Mouse (Mus musculus) limb, embryonic 13.5 days (tissue): ENCODE data around the gene Stoml3. TPM values are rescaled to one million over a fixed set of nuclear protein-coding genes. Genes with fewer than 3 reads are reported as not detected.
A peak's percentile ranks its signal among the peaks of the same experiment; 100 is the strongest.

Experiments
- ATAC-seq: fragments of 200-750 bp; cut with Nextera tagmentation; 2 replicates; pipeline ENCODE4 v1.8.0; 2017; ENCODE audit warnings: low read depth, moderate number of reproducible peaks, moderate TSS enrichment; ENCODE audit not compliant: low FRiP score
- H3K27ac ChIP-seq: fragments of 300-500 bp; sonication (generic); 2 replicates; pipeline ENCODE4 v1.5.1; 2015; ENCODE audit warnings: inconsistent platforms, mild to moderate bottlenecking, moderate library complexity
- H3K27me3 ChIP-seq: fragments of 300-500 bp; sonication (generic); 2 replicates; pipeline ENCODE4 v1.6.1; 2015; ENCODE audit warnings: mild to moderate bottlenecking, inconsistent platforms
- H3K36me3 ChIP-seq: fragments of 300-500 bp; sonication (generic); 2 replicates; pipeline ENCODE4 v1.6.1; 2015; ENCODE audit warnings: inconsistent platforms, mild to moderate bottlenecking, moderate library complexity
- H3K4me1 ChIP-seq: fragments of 300-500 bp; sonication (generic); 2 replicates; pipeline ENCODE4 v1.6.1; 2015; ENCODE audit warnings: inconsistent platforms
- H3K4me2 ChIP-seq: fragments of 300-500 bp; sonication (generic); replicated peaks from 2 replicates; pipeline ENCODE4 v1.6.1; 2015; ENCODE audit warnings: inconsistent platforms, mild to moderate bottlenecking, moderate library complexity
- H3K4me3 ChIP-seq: fragments of 300-500 bp; sonication (generic); 2 replicates; pipeline ENCODE4 v1.5.1; 2015; ENCODE audit warnings: moderate library complexity, mild to moderate bottlenecking, inconsistent platforms
- H3K9ac ChIP-seq: fragments of 300-500 bp; sonication (generic); 2 replicates; pipeline ENCODE4 v1.6.1; 2015; ENCODE audit warnings: mild to moderate bottlenecking, inconsistent platforms
- H3K9me3 ChIP-seq: fragments of 300-500 bp; sonication (generic); 2 replicates; pipeline ENCODE4 v1.6.1; 2016; ENCODE audit warnings: inconsistent platforms
- WGBS: fragments of 180-500 bp; shearing (Covaris S2); methylation state at CpG from one replicate; pipeline ENCODE4 v1.1.7; 2015; 5-methylcytosine and 5-hydroxymethylcytosine counted together
- polyA plus RNA-seq: library from polyadenylated mRNA; unstranded; fragments of >200 nt; fragmentation: Nextera tagmentation; extraction: Ambion mirVana; gene quantifications from 2 replicates; pipeline ENCODE4 v1.2.1, GENCODE M21; 2015

Gene Stoml3
- polyA plus RNA-seq, 1 experiment from 2014 or later, result 0.15 TPM

DNA sequence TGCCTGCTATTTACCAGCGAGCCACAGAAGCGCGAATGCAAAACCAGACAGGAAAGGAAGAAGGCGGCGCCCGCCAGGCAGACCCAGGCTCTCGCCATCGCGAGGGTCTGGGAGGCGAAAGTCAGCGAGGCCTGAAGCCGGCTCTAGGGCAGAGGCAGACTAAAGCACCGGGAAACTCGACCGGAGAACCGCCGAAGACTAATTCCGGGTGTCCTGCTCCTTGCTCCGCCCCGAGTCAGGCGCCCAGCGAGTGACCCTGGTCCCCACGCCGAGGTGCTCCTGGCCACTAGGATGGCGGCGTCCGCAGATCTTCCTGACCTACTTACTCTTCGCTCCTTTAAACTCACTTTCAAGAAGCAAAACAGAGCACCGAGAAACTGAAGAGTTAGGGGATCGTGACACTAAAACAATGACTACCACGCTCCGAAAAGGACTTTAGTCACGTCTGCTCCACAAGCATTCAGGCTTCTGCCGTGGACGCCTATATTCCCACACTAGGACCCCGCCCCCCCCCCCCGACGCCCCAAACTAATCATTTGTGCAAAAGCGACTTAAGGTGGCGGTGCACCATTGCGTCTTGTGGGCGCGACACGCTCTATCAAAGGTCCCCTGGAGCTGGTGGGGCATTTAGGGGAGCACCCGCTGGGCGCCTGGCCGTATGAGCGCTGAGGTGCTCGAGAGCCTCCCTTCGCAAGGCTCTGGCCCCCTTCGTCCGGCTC, 25.2 kb upstream of the Stoml3 start, which contains the start of the genes Nhlrc3 and Proser1:
Gene Nhlrc3 (minus strand): TSS at position 287 of the 719 bp plus-strand sequence.
Gene Proser1 (plus strand): TSS at position 621 of the 719 bp plus-strand sequence.
- WGBS, result under 1% methylated on average over 52 of the region's 52 CpGs

DNA sequence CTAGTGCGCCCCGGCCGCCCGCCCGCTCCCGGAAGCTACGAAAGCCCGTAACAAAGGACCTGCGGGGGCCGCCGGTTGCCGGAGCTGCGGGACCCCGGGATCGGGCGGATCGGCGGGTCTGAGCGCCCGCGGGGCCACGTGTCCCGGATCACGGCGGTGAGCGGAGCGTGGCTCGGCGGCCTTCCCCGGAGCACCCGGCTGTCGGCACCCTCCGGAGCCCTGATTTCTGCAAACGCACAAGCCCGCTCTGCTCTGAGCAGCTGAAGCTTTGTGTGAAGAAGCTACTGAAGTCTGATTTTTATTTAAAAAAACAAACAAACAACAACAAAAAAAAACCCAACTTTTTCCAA, 24.7 kb upstream of the Stoml3 start:
- H3K27ac ChIP-seq, result peak overlapping the region; percentile 82
- WGBS, result under 1% methylated on average over 35 of the region's 35 CpGs

More for the DNA sequence above, 25.2 kb upstream of the Stoml3 start, which contains the start of the genes Nhlrc3 and Proser1:
- Histone ChIP-seq H3K27ac (peak within 1 kb of the TSS; percentile 82), H3K27me3 (no peaks in the 10 kb centered on the region), H3K4me1 (peaks cover 34% of the 10 kb centered on the region), H3K4me3 (peak within 1 kb of the TSS; percentile 87), H3K9me3 (no peaks in the 10 kb centered on the region), H3K4me2 (peak within 1 kb of the TSS; percentile 82), H3K9ac (peak within 1 kb of the TSS; percentile 94), H3K36me3 (peaks cover 24% of the 10 kb centered on the region)
- ATAC-seq, result peak; percentile 98

GRCm38 (mm10) chr3:53464146-53464698, 24.2 kb upstream of the Stoml3 start:
- H3K4me2 ChIP-seq, result peak overlapping the region; percentile 82
- H3K9ac ChIP-seq, result peak overlapping the region; percentile 94
- H3K27me3 ChIP-seq, result no peaks in the 10 kb centered on the region
- H3K27ac ChIP-seq, result no peak overlapping the region; the same call in 1 of the 2 replicates
- H3K4me1 ChIP-seq, result peaks cover 34% of the 10 kb centered on the region
- peaks cover 21% of the 10 kb centered on the region for H3K36me3 ChIP-seq
- ATAC-seq, result no peak
- H3K9me3 ChIP-seq, result no peaks in the 10 kb centered on the region
- WGBS, result under 1% methylated on average over 20 of the region's 20 CpGs
- H3K4me3 ChIP-seq, result peak overlapping the region; percentile 87

More for the DNA sequence above, 24.7 kb upstream of the Stoml3 start:
- Histone ChIP-seq H3K4me1 (peaks cover 34% of the 10 kb centered on the region), H3K4me3 (peak overlapping the region; percentile 87), H3K27me3 (no peaks in the 10 kb centered on the region), H3K4me2 (peak overlapping the region; percentile 82), H3K36me3 (peaks cover 19% of the 10 kb centered on the region), H3K9me3 (no peaks in the 10 kb centered on the region), H3K9ac (peak overlapping the region; percentile 94)
- ATAC-seq, result peak; percentile 63

GRCm38 (mm10) chr3:53465330-53465729, 23.1 kb upstream of the Stoml3 start:
- Histone ChIP-seq H3K36me3 (peaks cover 21% of the 10 kb centered on the region), H3K27me3 (no peaks in the 10 kb centered on the region), H3K4me3 (peak overlapping the region; percentile 87), H3K4me1 (peaks cover 34% of the 10 kb centered on the region), H3K9ac (peak overlapping the region; percentile 43; the same call in 1 of the 2 replicates), H3K27ac (no peak overlapping the region), H3K9me3 (no peaks in the 10 kb centered on the region), H3K4me2 (peak overlapping the region; percentile 82)
- 41% methylated on average over 6 of the region's 6 CpGs for WGBS
- ATAC-seq, result no peak

DNA sequence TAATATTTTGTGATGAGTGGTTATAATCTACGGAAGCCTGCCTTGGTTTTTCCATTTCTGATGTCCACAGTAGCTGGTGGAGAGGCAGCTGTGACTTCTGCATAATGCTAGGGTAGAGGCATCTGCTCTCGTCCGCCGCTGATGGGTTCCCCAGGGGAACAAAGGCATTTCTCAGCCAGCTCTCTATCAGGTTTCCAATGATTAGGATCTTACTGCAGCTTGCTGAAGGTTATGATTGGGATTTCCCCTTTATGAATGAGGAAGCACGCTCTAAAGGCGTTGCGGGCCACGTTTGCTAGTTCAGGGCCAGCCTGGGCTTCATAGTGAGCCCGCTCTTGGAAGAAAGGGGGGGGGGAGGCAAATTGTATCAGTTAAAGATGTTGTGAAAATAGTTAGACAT, 22.0 kb upstream of the Stoml3 start:
- Histone ChIP-seq H3K4me1 (peaks cover 34% of the 10 kb centered on the region), H3K27me3 (no peaks in the 10 kb centered on the region), H3K4me3 (peak overlapping the region; percentile 87; the same call in 1 of the 2 replicates), H3K27ac (no peak overlapping the region), H3K36me3 (peaks cover 27% of the 10 kb centered on the region), H3K9me3 (no peaks in the 10 kb centered on the region), H3K4me2 (peak overlapping the region; percentile 82), H3K9ac (peak overlapping the region; percentile 19; the same call in 1 of the 2 replicates)
- 76% methylated on average over 9 of the region's 9 CpGs for WGBS
- no peak for ATAC-seq

DNA sequence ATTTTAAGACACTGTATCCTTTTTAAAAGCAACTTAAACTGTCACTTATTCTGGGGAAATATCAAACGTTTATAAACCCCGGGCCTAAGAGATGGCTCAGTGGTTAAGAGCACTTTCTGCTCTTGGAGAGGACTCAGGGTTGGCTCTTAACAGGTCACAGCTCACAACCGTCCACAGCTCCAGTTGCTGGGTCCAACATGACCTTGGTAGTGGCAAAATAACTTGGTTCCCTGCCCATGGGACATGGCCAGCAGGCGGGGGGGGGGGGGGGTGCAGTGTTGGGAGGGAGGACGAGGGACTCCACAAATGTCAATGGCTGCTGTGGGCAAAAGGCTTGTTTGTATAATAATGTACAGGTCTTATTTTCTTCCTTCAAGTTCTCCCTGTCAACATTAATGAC, 21.1 kb upstream of the Stoml3 start:
- H3K4me1 ChIP-seq, result peaks cover 29% of the 10 kb centered on the region
- no peaks in the 10 kb centered on the region for H3K27me3 ChIP-seq
- H3K27ac ChIP-seq, result no peak overlapping the region
- no peak overlapping the region for H3K9ac ChIP-seq
- 85% methylated on average over 5 of the region's 5 CpGs for WGBS
- H3K36me3 ChIP-seq, result peaks cover 34% of the 10 kb centered on the region
- no peak overlapping the region for H3K4me2 ChIP-seq
- H3K9me3 ChIP-seq, result no peaks in the 10 kb centered on the region
- no peak overlapping the region for H3K4me3 ChIP-seq
- ATAC-seq, result no peak

GRCm38 (mm10) chr3:53469650-53470049, 18.8 kb upstream of the Stoml3 start:
- 92% methylated on average over 5 of the region's 5 CpGs for WGBS
- H3K4me1 ChIP-seq, result peaks cover 25% of the 10 kb centered on the region
- no peaks in the 10 kb centered on the region for H3K9me3 ChIP-seq
- no peak overlapping the region for H3K4me2 ChIP-seq
- H3K9ac ChIP-seq, result no peak overlapping the region
- no peak for ATAC-seq
- H3K4me3 ChIP-seq, result no peak overlapping the region
- H3K27me3 ChIP-seq, result no peaks in the 10 kb centered on the region
- no peak overlapping the region for H3K27ac ChIP-seq
- peaks cover 57% of the 10 kb centered on the region for H3K36me3 ChIP-seq

DNA sequence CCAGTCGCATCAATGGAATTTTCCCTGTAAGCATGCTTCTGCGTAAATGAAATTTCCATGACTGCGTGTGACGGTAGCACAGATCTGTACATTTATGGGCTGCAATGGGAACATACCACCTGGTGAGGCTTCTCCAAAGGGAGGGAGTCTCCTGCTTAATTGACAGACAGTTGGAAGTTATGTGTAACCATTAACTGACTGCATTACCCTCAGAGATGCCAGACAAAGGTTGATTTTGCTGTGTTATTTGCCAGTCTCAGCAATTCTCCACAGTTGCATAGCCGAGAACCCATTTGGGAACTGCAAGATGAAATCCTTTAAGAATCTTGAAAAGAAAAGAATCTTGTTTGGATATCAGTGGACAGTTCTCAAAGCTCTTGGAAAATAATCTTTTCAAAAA, 16.4 kb upstream of the Stoml3 start:
- Histone ChIP-seq H3K36me3 (peaks cover 79% of the 10 kb centered on the region), H3K9me3 (no peaks in the 10 kb centered on the region), H3K9ac (no peak overlapping the region), H3K4me1 (peaks cover 4% of the 10 kb centered on the region; the same call in 1 of the 2 replicates), H3K27ac (no peak overlapping the region), H3K4me3 (no peak overlapping the region), H3K27me3 (no peaks in the 10 kb centered on the region), H3K4me2 (no peak overlapping the region)
- 92% methylated on average over 5 of the region's 5 CpGs for WGBS
- no peak for ATAC-seq

DNA sequence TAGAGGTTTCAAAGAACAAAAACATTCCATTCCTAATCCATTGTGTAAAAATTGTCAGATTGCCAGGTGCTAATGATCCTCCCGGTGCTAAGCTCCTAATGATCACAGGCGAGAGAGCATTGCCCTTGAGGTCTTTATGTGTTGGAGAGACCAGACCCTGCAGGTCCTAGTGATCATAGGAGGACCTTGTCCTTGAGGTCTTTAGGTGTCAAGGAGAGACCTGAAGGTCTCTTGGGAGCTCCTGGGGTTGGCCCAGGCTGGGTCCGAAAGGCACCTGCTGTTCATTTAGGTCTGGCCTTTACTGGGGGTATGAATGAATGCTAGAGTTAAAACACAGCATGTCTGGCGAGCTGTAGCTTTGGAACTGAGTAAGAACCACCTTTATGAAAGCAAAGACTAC, 14.3 kb upstream of the Stoml3 start:
- no peak for ATAC-seq
- Histone ChIP-seq H3K4me1 (no peaks in the 10 kb centered on the region), H3K4me2 (no peak overlapping the region), H3K4me3 (no peak overlapping the region), H3K27ac (no peak overlapping the region), H3K9me3 (no peaks in the 10 kb centered on the region), H3K9ac (no peak overlapping the region), H3K27me3 (no peaks in the 10 kb centered on the region), H3K36me3 (peaks cover 95% of the 10 kb centered on the region)
- 77% methylated on average over 4 of the region's 4 CpGs for WGBS

GRCm38 (mm10) chr3:53475889-53476288, 12.6 kb upstream of the Stoml3 start:
- no peaks in the 10 kb centered on the region for H3K4me1 ChIP-seq
- ATAC-seq, result no peak
- no peaks in the 10 kb centered on the region for H3K9me3 ChIP-seq
- no peak overlapping the region for H3K4me3 ChIP-seq
- no peaks in the 10 kb centered on the region for H3K27me3 ChIP-seq
- peaks cover 94% of the 10 kb centered on the region for H3K36me3 ChIP-seq
- 79% methylated on average over 6 of the region's 6 CpGs for WGBS
- no peak overlapping the region for H3K27ac ChIP-seq
- H3K4me2 ChIP-seq, result no peak overlapping the region
- H3K9ac ChIP-seq, result no peak overlapping the region

DNA sequence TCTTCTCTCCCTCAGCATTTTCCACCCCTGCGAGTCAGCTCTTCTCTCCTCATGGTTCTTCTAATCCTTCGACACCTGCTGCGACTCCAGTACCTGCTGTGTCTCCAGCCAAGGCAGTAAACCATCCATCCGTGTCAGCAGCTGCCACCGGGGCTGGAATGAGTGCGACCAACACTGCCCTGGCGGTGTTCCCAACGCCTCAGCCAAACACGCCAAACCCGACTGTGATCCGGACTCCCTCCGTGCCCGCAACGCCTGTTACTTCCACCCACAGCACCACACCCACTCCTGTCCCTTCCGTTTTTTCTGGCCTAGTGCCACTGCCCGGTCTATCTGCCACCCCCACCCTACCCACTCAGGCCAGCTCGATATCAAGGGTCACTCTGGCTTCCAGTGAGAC, 11.0 kb upstream of the Stoml3 start:
- WGBS, result 78% methylated on average over 17 of the region's 17 CpGs
- no peak overlapping the region for H3K27ac ChIP-seq
- no peak overlapping the region for H3K4me2 ChIP-seq
- H3K27me3 ChIP-seq, result no peaks in the 10 kb centered on the region
- no peak overlapping the region for H3K9ac ChIP-seq
- no peaks in the 10 kb centered on the region for H3K4me1 ChIP-seq
- H3K9me3 ChIP-seq, result no peaks in the 10 kb centered on the region
- peaks cover 93% of the 10 kb centered on the region for H3K36me3 ChIP-seq
- ATAC-seq, result peak; percentile 48
- no peak overlapping the region for H3K4me3 ChIP-seq

DNA sequence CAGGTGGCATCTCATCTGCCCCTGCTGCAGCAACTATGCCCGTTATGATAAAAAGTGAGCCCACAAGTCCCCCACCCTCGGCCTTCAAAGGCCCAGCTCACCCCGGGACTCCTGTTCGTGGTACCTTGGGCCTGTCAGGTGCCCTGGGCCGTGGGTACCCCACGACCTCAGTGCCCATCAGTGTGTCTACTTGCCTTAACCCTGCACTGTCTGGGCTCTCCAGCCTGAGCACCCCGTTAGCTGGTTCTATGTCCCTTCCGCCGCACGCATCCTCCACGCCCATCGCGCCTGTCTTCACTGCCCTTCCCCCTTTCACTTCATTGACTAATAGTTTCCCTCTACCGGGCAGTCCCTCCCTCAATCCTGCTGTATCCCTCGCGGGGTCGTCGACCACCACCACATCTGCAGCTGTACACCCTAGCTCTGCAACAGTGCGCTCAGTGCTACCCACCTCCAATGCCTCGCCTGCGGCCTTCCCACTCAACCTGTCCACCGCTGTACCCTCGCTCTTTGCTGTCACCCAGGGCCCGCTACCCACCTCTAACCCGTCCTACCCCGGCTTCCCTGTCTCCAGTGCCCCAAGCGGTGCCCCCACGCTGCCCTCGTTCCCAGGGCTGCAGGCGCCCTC, 9.9 kb upstream of the Stoml3 start:
- no peak for ATAC-seq
- Histone ChIP-seq H3K9me3 (no peaks in the 10 kb centered on the region), H3K27me3 (no peaks in the 10 kb centered on the region), H3K36me3 (peaks cover 86% of the 10 kb centered on the region), H3K27ac (no peak overlapping the region), H3K9ac (no peak overlapping the region), H3K4me1 (no peaks in the 10 kb centered on the region), H3K4me2 (no peak overlapping the region), H3K4me3 (no peak overlapping the region)
- 95% methylated on average over 30 of the region's 30 CpGs for whole genome bisulfite sequencing
